Mouse (Mus musculus): ENCODE results near the gene Dixdc1. TPM values are rescaled to one million over a fixed set of nuclear protein-coding genes. Genes with fewer than 3 reads are reported as not detected.

Dixdc1 gene
- total RNA-seq, 2 experiments from 2014 or later, result 2.4 to 4.0 TPM

GRCm38 (mm10) chr9:50700921-50701691, 38.2 kb downstream of the Dixdc1 start:
- DNase-seq, result peak; percentile 32

GRCm38 (mm10) chr9:50698418-50699409, 40.6 kb downstream of the Dixdc1 start:
- peak; percentile 54 for DNase-seq

GRCm38 (mm10) chr9:50697706-50698041, 41.6 kb downstream of the Dixdc1 start:
- DNase-seq, result peak; percentile 78

GRCm38 (mm10) chr9:50696851-50697705, 42.2 kb downstream of the Dixdc1 start:
- no peak for DNase-seq

GRCm38 (mm10) chr9:50695153-50695552, 44.2 kb downstream of the Dixdc1 start:
- DNase-seq, result no peak

GRCm38 (mm10) chr9:50693631-50694030, 45.7 kb downstream of the Dixdc1 start:
- peak; percentile 11 for DNase-seq

- no peak for DNase-seq
Measured at GRCm38 (mm10) chr9:50692626-50693580, 46.4 kb downstream of the Dixdc1 start.

- no peak for DNase-seq
Measured at GRCm38 (mm10) chr9:50686866-50687652, 52.3 kb downstream of the Dixdc1 start.

- DNase-seq, result no peak
Measured at GRCm38 (mm10) chr9:50681727-50682126, 57.6 kb downstream of the Dixdc1 start.

- DNase-seq, result no peak
Measured at GRCm38 (mm10) chr9:50679406-50679805, 59.9 kb downstream of the Dixdc1 start.

- no peak for DNase-seq
Measured at GRCm38 (mm10) chr9:50674771-50675170, 64.5 kb downstream of the Dixdc1 start.

- peak; percentile 19 for DNase-seq
Measured at GRCm38 (mm10) chr9:50670690-50671089, 68.6 kb downstream of the Dixdc1 start.

- DNase-seq, result no peak
Measured at GRCm38 (mm10) chr9:50667579-50668498, 71.5 kb downstream of the Dixdc1 start.

GRCm38 (mm10) chr9:50666442-50666841, 72.9 kb downstream of the Dixdc1 start:
- no peak for DNase-seq

- DNase-seq, result no peak
Measured at GRCm38 (mm10) chr9:50664826-50665225, 74.5 kb downstream of the Dixdc1 start.

GRCm38 (mm10) chr9:50660431-50660830, 78.9 kb downstream of the Dixdc1 start:
- peak; percentile 25 for DNase-seq

GRCm38 (mm10) chr9:50659392-50660217, 79.7 kb downstream of the Dixdc1 start, which contains the start of gene Dlat:
Dlat (minus strand) TSS chr9:50659780.
- DNase-seq, result peak; percentile 90

- no peak for DNase-seq
Measured at GRCm38 (mm10) chr9:50658941-50659388, 80.4 kb downstream of the Dixdc1 start.

Measured in gastrocnemius, postnatal 25 days (tissue).